Mouse (Mus musculus): ENCODE results near the gene Kansl1.

Kansl1 gene

GRCm38 (mm10) chr11:104362704-104363103, 106.0 kb downstream of the Kansl1 start:
- no peak for DNase-seq

GRCm38 (mm10) chr11:104361790-104362189, 106.9 kb downstream of the Kansl1 start:
- DNase-seq, result no peak

GRCm38 (mm10) chr11:104346931-104347330, 121.7 kb downstream of the Kansl1 start:
- peak; percentile 64 for DNase-seq

GRCm38 (mm10) chr11:104334946-104335345, 133.7 kb downstream of the Kansl1 start:
- DNase-seq, result no peak

- no peak for DNase-seq
Observed at GRCm38 (mm10) chr11:104334115-104334514, 134.5 kb downstream of the Kansl1 start.

GRCm38 (mm10) chr11:104332105-104332504, 136.6 kb downstream of the Kansl1 start:
- no peak for DNase-seq

GRCm38 (mm10) chr11:104331208-104331607, 137.5 kb downstream of the Kansl1 start:
- no peak for DNase-seq

GRCm38 (mm10) chr11:104330151-104330550, 138.5 kb downstream of the Kansl1 start:
- no peak for DNase-seq

- DNase-seq, result no peak
Observed at GRCm38 (mm10) chr11:104329185-104329926, 139.3 kb downstream of the Kansl1 start.

- DNase-seq, result no peak
Observed at GRCm38 (mm10) chr11:104327946-104328345, 140.7 kb downstream of the Kansl1 start.

GRCm38 (mm10) chr11:104327462-104327861, 141.2 kb downstream of the Kansl1 start:
- no peak for DNase-seq

GRCm38 (mm10) chr11:104322142-104322541, 146.5 kb downstream of the Kansl1 start:
- DNase-seq, result no peak

GRCm38 (mm10) chr11:104320511-104320910, 148.2 kb downstream of the Kansl1 start:
- no peak for DNase-seq

GRCm38 (mm10) chr11:104318940-104319781, 149.5 kb downstream of the Kansl1 start:
- peak; percentile 34 for DNase-seq

GRCm38 (mm10) chr11:104317631-104318030, 151.0 kb downstream of the Kansl1 start:
- DNase-seq, result no peak

- peak; percentile 58 for DNase-seq
Observed at GRCm38 (mm10) chr11:104316685-104317400, 151.8 kb downstream of the Kansl1 start.

- peak; percentile 85 for DNase-seq
Observed at GRCm38 (mm10) chr11:104315703-104316102, 153.0 kb downstream of the Kansl1 start.

- no peak for DNase-seq
Observed at GRCm38 (mm10) chr11:104311643-104312042, 157.0 kb downstream of the Kansl1 start.

GRCm38 (mm10) chr11:104310226-104310887, 158.3 kb downstream of the Kansl1 start:
- DNase-seq, result no peak

- no peak for DNase-seq
Observed at GRCm38 (mm10) chr11:104309377-104310225, 159.1 kb downstream of the Kansl1 start.

- no peak for DNase-seq
Observed at GRCm38 (mm10) chr11:104307136-104307535, 161.5 kb downstream of the Kansl1 start.

- DNase-seq, result no peak
Observed at GRCm38 (mm10) chr11:104306483-104306882, 162.2 kb downstream of the Kansl1 start.

Measured in kidney, postnatal 10 days (tissue).